Mouse (Mus musculus): ENCODE data around the gene Ltbp3. TPM values are rescaled to one million over a fixed set of nuclear protein-coding genes. Genes with fewer than 3 reads are reported as not detected.

Gene Ltbp3
- polyA plus RNA-seq, 1 experiment from 2014 or later, result 1.4 TPM

GRCm38 (mm10) chr19:5745756-5746710 lies 5.3 kb downstream of the Ltbp3 start:
- WGBS (ENCODE audit: insufficient replicate concordance), result 14% methylated on average over 36 of the region's 36 CpGs
- Histone ChIP-seq H3K4me2 (ENCODE audit: low read depth, low read length) (peak overlapping the region; percentile 13; the same call in 1 of the 2 replicates), H3K27ac (ENCODE audit: low read depth) (no peak overlapping the region), H3K4me3 (ENCODE audit: low read depth, low read length) (no peak overlapping the region; the same call in 1 of the 2 replicates), H3K4me1 (ENCODE audit: insufficient read depth) (peaks cover 14% of the 10 kb centered on the region), H3K36me3 (replicated peaks; ENCODE audit: insufficient read depth, low read length) (no peaks in the 10 kb centered on the region), H3K9me3 (ENCODE audit: low read length) (no peaks in the 10 kb centered on the region), H3K9ac (replicated peaks) (no peak overlapping the region), H3K27me3 (ENCODE audit: insufficient read depth, low read length) (peaks cover 88% of the 10 kb centered on the region)
- no peak for ATAC-seq
- no peak for DNase-seq
- TF ChIP-seq EP300 (IDR thresholded peaks at IDR 0.05; ENCODE audit: low read depth), result no peak

GRCm38 (mm10) chr19:5746907-5747363 lies 6.2 kb downstream of the Ltbp3 start:
- Histone ChIP-seq H3K4me3 (ENCODE audit: low read depth, low read length) (no peak overlapping the region), H3K27me3 (ENCODE audit: insufficient read depth, low read length) (peaks cover 88% of the 10 kb centered on the region), H3K27ac (ENCODE audit: low read depth) (no peak overlapping the region), H3K4me2 (ENCODE audit: low read depth, low read length) (no peak overlapping the region), H3K4me1 (ENCODE audit: insufficient read depth) (peaks cover 15% of the 10 kb centered on the region), H3K36me3 (replicated peaks; ENCODE audit: insufficient read depth, low read length) (no peaks in the 10 kb centered on the region), H3K9ac (replicated peaks) (no peak overlapping the region), H3K9me3 (ENCODE audit: low read length) (no peaks in the 10 kb centered on the region)
- 32% methylated on average over 12 of the region's 12 CpGs for WGBS (ENCODE audit: insufficient replicate concordance)
- TF ChIP-seq EP300 (IDR thresholded peaks at IDR 0.05; ENCODE audit: low read depth), result no peak
- TF ChIP-seq CTCF (IDR thresholded peaks at IDR 0.05; ENCODE audit: low read depth), result no peak
- ATAC-seq (no peak), DNase-seq (no peak)

DNA sequence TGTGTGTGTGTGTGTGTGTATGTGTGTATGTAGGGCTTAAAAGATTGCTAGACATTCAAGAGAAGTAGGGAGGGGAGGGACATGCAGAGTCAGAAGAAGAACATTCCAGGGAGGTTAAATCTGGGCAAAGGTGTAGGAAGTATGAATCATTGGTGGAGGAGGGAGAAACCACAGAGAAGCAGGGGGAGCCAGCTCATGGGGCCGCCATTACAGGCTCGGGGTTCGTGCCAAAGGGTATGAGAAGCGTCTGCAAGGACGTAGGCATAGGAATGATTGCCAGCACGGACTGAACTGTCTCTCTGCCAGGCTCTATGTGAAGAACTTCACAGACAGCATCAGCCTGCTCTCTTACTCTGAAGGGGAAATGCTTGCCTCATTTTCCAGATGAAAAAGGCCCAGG lies 8.8 kb downstream of the Ltbp3 start:
- no peaks in the 10 kb centered on the region for H3K36me3 ChIP-seq (replicated peaks; ENCODE audit: insufficient read depth, low read length)
- peaks cover 15% of the 10 kb centered on the region; the same call in 1 of the 2 replicates for H3K4me1 ChIP-seq (ENCODE audit: insufficient read depth)
- WGBS (ENCODE audit: insufficient replicate concordance), result 61% methylated on average over 6 of the region's 6 CpGs
- ATAC-seq, result no peak
- H3K27me3 ChIP-seq (ENCODE audit: insufficient read depth, low read length), result peaks cover 75% of the 10 kb centered on the region
- TF ChIP-seq CTCF (IDR thresholded peaks at IDR 0.05; ENCODE audit: low read depth) (no peak), EP300 (IDR thresholded peaks at IDR 0.05; ENCODE audit: low read depth) (no peak)
- H3K4me3 ChIP-seq (ENCODE audit: low read depth, low read length), result no peak overlapping the region
- no peak for DNase-seq
- H3K27ac ChIP-seq (ENCODE audit: low read depth), result no peak overlapping the region
- no peak overlapping the region for H3K4me2 ChIP-seq (ENCODE audit: low read depth, low read length)
- no peak overlapping the region for H3K9ac ChIP-seq (replicated peaks)
- H3K9me3 ChIP-seq (ENCODE audit: low read length), result no peaks in the 10 kb centered on the region

- no peak for DNase-seq
- peaks cover 8% of the 10 kb centered on the region; the same call in 1 of the 2 replicates for H3K4me1 ChIP-seq (ENCODE audit: insufficient read depth)
- 19% methylated on average over 22 of the region's 22 CpGs for WGBS (ENCODE audit: insufficient replicate concordance)
- H3K27me3 ChIP-seq (ENCODE audit: insufficient read depth, low read length), result peaks cover 74% of the 10 kb centered on the region
- no peak for ATAC-seq
- no peak for TF ChIP-seq EP300 (IDR thresholded peaks at IDR 0.05; ENCODE audit: low read depth)
- no peak for TF ChIP-seq CTCF (IDR thresholded peaks at IDR 0.05; ENCODE audit: low read depth)
- H3K4me3 ChIP-seq (ENCODE audit: low read depth, low read length), result no peak overlapping the region
- H3K9ac ChIP-seq (replicated peaks), result no peak overlapping the region
- H3K36me3 ChIP-seq (replicated peaks; ENCODE audit: insufficient read depth, low read length), result no peaks in the 10 kb centered on the region
- no peaks in the 10 kb centered on the region for H3K9me3 ChIP-seq (ENCODE audit: low read length)
- H3K27ac ChIP-seq (ENCODE audit: low read depth), result no peak overlapping the region
- no peak overlapping the region for H3K4me2 ChIP-seq (ENCODE audit: low read depth, low read length)
These were observed 10.2 kb downstream of the Ltbp3 start for GRCm38 (mm10) chr19:5750951-5751350.

DNA sequence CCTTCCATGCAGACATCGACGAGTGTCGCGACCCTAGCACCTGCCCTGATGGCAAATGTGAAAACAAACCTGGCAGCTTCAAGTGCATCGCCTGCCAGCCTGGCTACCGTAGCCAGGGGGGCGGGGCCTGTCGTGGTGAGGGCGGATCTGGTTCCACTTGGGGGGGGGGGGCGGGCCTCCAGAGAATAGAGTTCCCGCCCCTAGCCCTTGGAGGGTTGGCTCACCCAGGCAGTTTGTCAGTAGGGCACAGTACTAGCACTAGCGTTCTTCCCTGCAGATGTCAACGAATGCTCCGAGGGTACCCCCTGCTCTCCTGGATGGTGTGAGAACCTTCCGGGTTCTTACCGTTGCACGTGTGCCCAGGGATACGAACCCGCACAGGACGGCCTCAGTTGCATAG lies 11.0 kb downstream of the Ltbp3 start:
- no peak overlapping the region for H3K4me2 ChIP-seq (ENCODE audit: low read depth, low read length)
- WGBS (ENCODE audit: insufficient replicate concordance), result 13% methylated on average over 16 of the region's 20 CpGs
- no peak overlapping the region for H3K4me3 ChIP-seq (ENCODE audit: low read depth, low read length)
- DNase-seq (peak; percentile 62), ATAC-seq (peak; percentile 56; the same call in 1 of the 2 replicates)
- TF ChIP-seq CTCF (IDR thresholded peaks at IDR 0.05; ENCODE audit: low read depth) (no peak), EP300 (IDR thresholded peaks at IDR 0.05; ENCODE audit: low read depth) (no peak)
- H3K36me3 ChIP-seq (replicated peaks; ENCODE audit: insufficient read depth, low read length), result no peaks in the 10 kb centered on the region
- peaks cover 5% of the 10 kb centered on the region; the same call in 1 of the 2 replicates for H3K4me1 ChIP-seq (ENCODE audit: insufficient read depth)
- H3K27me3 ChIP-seq (ENCODE audit: insufficient read depth, low read length), result peaks cover 74% of the 10 kb centered on the region
- H3K9ac ChIP-seq (replicated peaks), result no peak overlapping the region
- no peaks in the 10 kb centered on the region for H3K9me3 ChIP-seq (ENCODE audit: low read length)
- H3K27ac ChIP-seq (ENCODE audit: low read depth), result no peak overlapping the region

GRCm38 (mm10) chr19:5756321-5756985 lies 15.7 kb downstream of the Ltbp3 start:
- 18% methylated on average over 28 of the region's 29 CpGs for WGBS (ENCODE audit: insufficient replicate concordance)
- Histone ChIP-seq H3K4me1 (ENCODE audit: insufficient read depth) (peaks cover 3% of the 10 kb centered on the region), H3K4me2 (ENCODE audit: low read depth, low read length) (peak overlapping the region; percentile 3; the same call in 1 of the 2 replicates), H3K27me3 (ENCODE audit: insufficient read depth, low read length) (peaks cover 47% of the 10 kb centered on the region), H3K36me3 (replicated peaks; ENCODE audit: insufficient read depth, low read length) (peaks cover 37% of the 10 kb centered on the region), H3K9ac (replicated peaks) (no peak overlapping the region), H3K27ac (ENCODE audit: low read depth) (no peak overlapping the region), H3K9me3 (ENCODE audit: low read length) (no peaks in the 10 kb centered on the region), H3K4me3 (ENCODE audit: low read depth, low read length) (0 out of 2 replicates have a peak overlapping the region, but pooled peaks have one; percentile 7)
- ATAC-seq (peak; percentile 10; the same call in 1 of the 2 replicates), DNase-seq (no peak)
- no peak for TF ChIP-seq CTCF (IDR thresholded peaks at IDR 0.05; ENCODE audit: low read depth)
- no peak for TF ChIP-seq EP300 (IDR thresholded peaks at IDR 0.05; ENCODE audit: low read depth)

Data from liver, postnatal 0 days (tissue).